Mouse (Mus musculus) ovary, postnatal 36 days (tissue): ENCODE measurements around the gene Gab2.

ENCODE experiments used
- DNase-seq: peaks from one replicate; pipeline ENCODE4 v3.0.0; 2022; ENCODE audit warnings: low spot score, mixed read lengths

Gene Gab2

GRCm38 (mm10) chr7:97317706-97318105 lies 236.3 kb downstream of the Gab2 start:
- no peak for DNase-seq

GRCm38 (mm10) chr7:97324342-97324741 lies 243.0 kb downstream of the Gab2 start:
- no peak for DNase-seq

- no peak for DNase-seq
Observed at GRCm38 (mm10) chr7:97325156-97325985, 244.0 kb downstream of the Gab2 start.

- no peak for DNase-seq
Observed at GRCm38 (mm10) chr7:97327376-97327775, 246.0 kb downstream of the Gab2 start.

- no peak for DNase-seq
Observed at GRCm38 (mm10) chr7:97328891-97329588, 247.7 kb downstream of the Gab2 start.

- DNase-seq: no peak
Observed at GRCm38 (mm10) chr7:97329676-97330075, 248.3 kb downstream of the Gab2 start.

GRCm38 (mm10) chr7:97330931-97331645 lies 249.7 kb downstream of the Gab2 start:
- no peak for DNase-seq

GRCm38 (mm10) chr7:97331726-97332666 lies 250.6 kb downstream of the Gab2 start, which contains the start of the genes Usp35 and Kctd21:
TSS of gene Usp35 (minus strand) at chr7:97332020.
TSS of gene Kctd21 (plus strand) at chr7:97332327.
- peak; percentile 96 for DNase-seq

- no peak for DNase-seq
Observed at GRCm38 (mm10) chr7:97332667-97333041, 251.3 kb downstream of the Gab2 start.

GRCm38 (mm10) chr7:97333113-97333898 lies 251.9 kb downstream of the Gab2 start:
- no peak for DNase-seq

- DNase-seq: no peak
Observed at GRCm38 (mm10) chr7:97334406-97334805, 253.0 kb downstream of the Gab2 start.

GRCm38 (mm10) chr7:97336678-97337077 lies 255.3 kb downstream of the Gab2 start:
- DNase-seq: no peak

- DNase-seq: no peak
Observed at GRCm38 (mm10) chr7:97338593-97338992, 257.2 kb downstream of the Gab2 start.

GRCm38 (mm10) chr7:97339623-97340022 lies 258.2 kb downstream of the Gab2 start:
- no peak for DNase-seq

GRCm38 (mm10) chr7:97340907-97341849 lies 259.8 kb downstream of the Gab2 start:
- no peak for DNase-seq

- no peak for DNase-seq
Observed at GRCm38 (mm10) chr7:97342961-97343360, 261.6 kb downstream of the Gab2 start.

GRCm38 (mm10) chr7:97344655-97345054 lies 263.3 kb downstream of the Gab2 start:
- no peak for DNase-seq

GRCm38 (mm10) chr7:97345229-97345871 lies 264.0 kb downstream of the Gab2 start:
- DNase-seq: no peak
